Mouse (Mus musculus): ENCODE data around the gene Msmb. TPM values are rescaled to one million over a fixed set of nuclear protein-coding genes. Genes with fewer than 3 reads are reported as not detected.
"Not testable (repeated sequence)": the region's sequence is repeated elsewhere in the genome, so short reads cannot be mapped to it uniquely, and the experiment has no call there.

The Msmb gene
- total and polyA plus RNA-seq, 3 experiments = 0.44 TPM; not detected in 2

DNA sequence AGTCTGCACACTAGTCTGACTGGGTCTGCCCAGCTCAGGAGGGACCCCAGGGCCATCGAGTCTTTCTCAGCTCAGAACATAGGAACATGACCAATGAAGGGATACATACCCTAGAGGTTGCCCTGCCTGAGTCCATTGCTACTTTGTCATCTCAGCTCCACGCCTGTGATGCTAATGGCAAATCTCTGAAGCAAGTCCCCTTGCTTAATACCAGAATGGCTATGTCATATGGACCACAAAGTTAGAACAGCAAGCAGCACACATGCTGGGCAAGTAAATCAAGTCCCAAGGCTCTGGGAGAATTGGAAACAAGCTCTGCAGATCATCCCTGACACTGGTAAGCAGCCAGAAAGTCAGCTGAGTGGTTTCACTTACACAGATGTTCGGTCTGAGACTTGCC is 42.9 kb upstream of the Msmb start:
- no peaks in the 10 kb centered on the region; the same call in 1 of the 2 replicates for H3K9me3 ChIP-seq (replicated peaks)
- DNase-seq (ENCODE audit: low spot score) (no peak), ATAC-seq (ENCODE audit: extremely low read depth, insufficient number of reproducible peaks, low FRiP score, poor library complexity, severe bottlenecking) (no peak)
- no peaks in the 10 kb centered on the region for H3K27me3 ChIP-seq (ENCODE audit: insufficient read depth, low read length)
- TF ChIP-seq GATA2 (IDR thresholded peaks at IDR 0.05; ENCODE audit: borderline replicate concordance, low read depth, low read length) = no peak
- no peak for TF ChIP-seq POLR2AphosphoS5 (IDR thresholded peaks at IDR 0.05; ENCODE audit: insufficient replicate concordance, low read depth, low read length)
- peaks cover 3% of the 10 kb centered on the region; the same call in 1 of the 2 replicates for H3K4me1 ChIP-seq (ENCODE audit: insufficient read depth, low read depth, low read length)
- H3K36me3 ChIP-seq (replicated peaks) = peaks cover 93% of the 10 kb centered on the region
- no peak overlapping the region for H3K4me3 ChIP-seq (ENCODE audit: low read depth, low read length)

GRCm38 (mm10) chr14:32103556-32103955 is 38.3 kb upstream of the Msmb start:
- Histone ChIP-seq H3K9me3 (replicated peaks) (no peaks in the 10 kb centered on the region; the same call in 1 of the 2 replicates), H3K4me1 (ENCODE audit: insufficient read depth, low read depth, low read length) (peaks cover 22% of the 10 kb centered on the region), H3K27me3 (ENCODE audit: insufficient read depth, low read length) (no peaks in the 10 kb centered on the region), H3K4me3 (ENCODE audit: low read depth, low read length) (no peak overlapping the region), H3K36me3 (replicated peaks) (peaks cover 59% of the 10 kb centered on the region)
- TF ChIP-seq POLR2AphosphoS5 (IDR thresholded peaks at IDR 0.05; ENCODE audit: insufficient replicate concordance, low read depth, low read length) = no peak
- no peak for TF ChIP-seq TAL1 (conservative IDR thresholded peaks at IDR 0.05; ENCODE audit: low read depth, low read length)
- TF ChIP-seq GATA2 (IDR thresholded peaks at IDR 0.05; ENCODE audit: borderline replicate concordance, low read depth, low read length) = no peak
- TF ChIP-seq CTCF (IDR thresholded peaks at IDR 0.05; ENCODE audit: low read depth, low read length) = no peak
- no peak for TF ChIP-seq GATA1 (IDR thresholded peaks at IDR 0.05; ENCODE audit: borderline replicate concordance, low read length)
- DNase-seq (ENCODE audit: low spot score) (no peak), ATAC-seq (ENCODE audit: extremely low read depth, insufficient number of reproducible peaks, low FRiP score, poor library complexity, severe bottlenecking) (no peak)

GRCm38 (mm10) chr14:32105663-32106062 is 36.2 kb upstream of the Msmb start:
- peak overlapping the region; percentile 20; the same call in 1 of the 2 replicates for H3K4me3 ChIP-seq (ENCODE audit: low read depth, low read length)
- H3K9me3 ChIP-seq (replicated peaks) = no peaks in the 10 kb centered on the region
- peak; percentile 77 for ATAC-seq (ENCODE audit: extremely low read depth, insufficient number of reproducible peaks, low FRiP score, poor library complexity, severe bottlenecking)
- H3K27me3 ChIP-seq (ENCODE audit: insufficient read depth, low read length) = no peaks in the 10 kb centered on the region
- DNase-seq (ENCODE audit: low spot score) = peak; percentile 60
- TF ChIP-seq GATA2 (IDR thresholded peaks at IDR 0.05; ENCODE audit: borderline replicate concordance, low read depth, low read length) = no peak
- no peak for TF ChIP-seq POLR2AphosphoS5 (IDR thresholded peaks at IDR 0.05; ENCODE audit: insufficient replicate concordance, low read depth, low read length)
- TF ChIP-seq CTCF (IDR thresholded peaks at IDR 0.05; ENCODE audit: low read depth, low read length) = no peak
- TF ChIP-seq TAL1 (conservative IDR thresholded peaks at IDR 0.05; ENCODE audit: low read depth, low read length) = no peak
- H3K36me3 ChIP-seq (replicated peaks) = peaks cover 38% of the 10 kb centered on the region
- H3K4me1 ChIP-seq (ENCODE audit: insufficient read depth, low read depth, low read length) = peaks cover 22% of the 10 kb centered on the region

DNA sequence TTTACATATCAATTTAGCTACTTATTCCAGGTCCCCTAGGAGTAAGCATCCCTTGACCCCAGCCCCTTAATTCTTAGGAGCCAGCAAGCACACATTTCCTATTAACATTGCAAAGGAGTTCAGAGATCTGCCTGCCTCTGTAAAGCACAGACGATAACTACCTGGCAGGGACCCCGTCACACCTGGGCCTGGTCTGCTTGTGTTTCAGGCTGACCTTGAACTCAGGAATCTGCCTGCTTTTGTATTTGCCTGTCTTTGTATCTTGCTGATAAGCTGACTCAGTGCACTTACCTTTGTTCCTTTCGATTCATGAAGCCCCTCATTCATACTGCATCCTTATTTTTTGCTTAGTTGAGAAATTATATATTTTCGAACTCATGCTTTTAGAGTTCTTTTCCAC is 34.9 kb upstream of the Msmb start:
- Histone ChIP-seq H3K36me3 (replicated peaks) (peaks cover 29% of the 10 kb centered on the region), H3K27me3 (ENCODE audit: insufficient read depth, low read length) (no peaks in the 10 kb centered on the region), H3K4me3 (ENCODE audit: low read depth, low read length) (no peak overlapping the region), H3K4me1 (ENCODE audit: insufficient read depth, low read depth, low read length) (peaks cover 22% of the 10 kb centered on the region), H3K9me3 (replicated peaks) (no peaks in the 10 kb centered on the region)
- DNase-seq (ENCODE audit: low spot score) (no peak), ATAC-seq (ENCODE audit: extremely low read depth, insufficient number of reproducible peaks, low FRiP score, poor library complexity, severe bottlenecking) (no peak)
- TF ChIP-seq GATA1 (IDR thresholded peaks at IDR 0.05; ENCODE audit: borderline replicate concordance, low read length) (no peak), POLR2AphosphoS5 (IDR thresholded peaks at IDR 0.05; ENCODE audit: insufficient replicate concordance, low read depth, low read length) (no peak), CTCF (IDR thresholded peaks at IDR 0.05; ENCODE audit: low read depth, low read length) (no peak), GATA2 (IDR thresholded peaks at IDR 0.05; ENCODE audit: borderline replicate concordance, low read depth, low read length) (no peak), TAL1 (conservative IDR thresholded peaks at IDR 0.05; ENCODE audit: low read depth, low read length) (no peak)

DNA sequence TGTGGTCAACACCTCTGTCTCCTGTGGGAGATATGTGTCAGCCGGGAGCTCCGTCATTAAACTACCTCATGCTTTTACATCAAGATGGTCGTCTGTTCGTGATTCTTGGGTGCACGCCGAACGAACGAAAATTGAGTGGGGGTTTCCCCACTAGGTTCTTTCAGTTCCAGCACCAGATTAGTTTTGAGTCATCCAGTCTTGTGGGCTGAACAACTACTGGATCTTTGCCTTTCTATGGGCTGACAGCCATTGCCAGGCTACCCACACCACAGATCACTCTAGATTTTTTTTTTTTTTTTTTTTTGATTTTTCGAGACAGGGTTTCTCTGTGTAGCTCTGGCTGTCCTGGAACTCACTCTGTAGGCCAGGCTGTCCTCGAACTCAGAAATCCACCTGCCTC is 29.7 kb upstream of the Msmb start:
- DNase-seq (ENCODE audit: low spot score); ATAC-seq (ENCODE audit: extremely low read depth, insufficient number of reproducible peaks, low FRiP score, poor library complexity, severe bottlenecking); H3K36me3 ChIP-seq (replicated peaks): not testable (repeated sequence)

DNA sequence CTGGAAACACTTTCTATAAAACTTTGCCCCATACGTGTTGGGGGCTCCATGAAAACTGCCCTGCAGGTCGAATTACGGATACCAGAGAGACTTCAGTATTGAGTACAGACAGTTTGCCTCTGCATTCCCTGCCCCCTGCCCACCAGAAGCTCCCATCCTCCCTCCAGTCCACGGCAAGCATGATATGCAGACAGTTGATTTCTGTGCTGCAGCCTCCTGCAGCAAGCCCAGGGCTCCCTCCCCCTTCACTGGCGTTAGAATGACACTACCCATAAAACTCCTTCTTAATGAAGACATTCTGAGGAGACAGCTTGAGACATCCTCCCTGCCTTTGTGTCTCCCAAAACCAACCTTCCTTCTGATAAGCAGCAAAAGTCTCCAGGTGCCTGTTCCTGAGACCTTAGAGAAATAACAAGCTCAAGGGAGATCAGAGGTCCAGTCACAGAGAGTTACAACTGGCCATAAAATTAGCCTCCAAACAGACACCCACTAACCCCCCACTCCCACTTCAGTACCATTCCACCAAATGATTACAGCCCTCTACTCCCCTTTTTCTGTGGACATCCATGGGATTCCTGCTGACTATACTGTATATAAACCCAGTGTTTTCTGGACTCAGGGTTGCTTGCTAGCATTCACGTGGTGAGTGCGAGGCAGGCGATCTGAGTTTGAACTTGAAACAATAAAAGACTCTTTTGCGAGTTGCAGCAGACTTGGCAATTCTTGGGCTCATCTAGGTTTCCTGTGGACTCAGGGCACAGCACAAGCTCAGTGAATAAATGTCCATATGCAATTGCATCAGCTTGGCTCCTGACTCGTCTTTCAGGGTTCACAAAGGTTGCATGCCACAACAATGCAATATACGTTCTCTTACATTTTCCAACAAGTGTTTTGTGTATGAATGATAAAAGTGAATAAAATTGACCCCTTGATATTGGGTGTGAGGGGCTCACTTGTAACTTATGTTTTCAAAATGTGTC is 20.6 kb upstream of the Msmb start:
- H3K27me3 ChIP-seq (ENCODE audit: insufficient read depth, low read length) = peaks cover 12% of the 10 kb centered on the region
- H3K4me3 ChIP-seq (ENCODE audit: low read depth, low read length) = no peak overlapping the region
- H3K36me3 ChIP-seq (replicated peaks) = no peaks in the 10 kb centered on the region
- peaks cover 10% of the 10 kb centered on the region for H3K4me1 ChIP-seq (ENCODE audit: insufficient read depth, low read depth, low read length)
- ATAC-seq (ENCODE audit: extremely low read depth, insufficient number of reproducible peaks, low FRiP score, poor library complexity, severe bottlenecking) (no peak), DNase-seq (ENCODE audit: low spot score) (no peak)
- no peak for TF ChIP-seq GATA2 (IDR thresholded peaks at IDR 0.05; ENCODE audit: borderline replicate concordance, low read depth, low read length)
- no peak for TF ChIP-seq GATA1 (IDR thresholded peaks at IDR 0.05; ENCODE audit: borderline replicate concordance, low read length)
- TF ChIP-seq TAL1 (conservative IDR thresholded peaks at IDR 0.05; ENCODE audit: low read depth, low read length) = no peak
- no peak for TF ChIP-seq CTCF (IDR thresholded peaks at IDR 0.05; ENCODE audit: low read depth, low read length)
- no peak for TF ChIP-seq POLR2AphosphoS5 (IDR thresholded peaks at IDR 0.05; ENCODE audit: insufficient replicate concordance, low read depth, low read length)
- no peaks in the 10 kb centered on the region for H3K9me3 ChIP-seq (replicated peaks)

More for the DNA sequence above, 29.7 kb upstream of the Msmb start:
- not testable (repeated sequence) for H3K4me3 ChIP-seq (ENCODE audit: low read depth, low read length); H3K9me3 ChIP-seq (replicated peaks); H3K27me3 ChIP-seq (ENCODE audit: insufficient read depth, low read length); H3K4me1 ChIP-seq (ENCODE audit: insufficient read depth, low read depth, low read length)
